Mouse (Mus musculus) right cerebral cortex, postnatal 25 days (tissue): ENCODE data around the gene Suclg2.
"Not testable (repeated sequence)": the region's sequence is repeated elsewhere in the genome, so short reads cannot be mapped to it uniquely, and the experiment has no call there.

Experiments used
- DNase-seq: peaks from one replicate; pipeline ENCODE4 v3.0.0; 2022

Suclg2 gene

GRCm38 (mm10) chr6:95618434-95618833 is 100.2 kb downstream of the Suclg2 start:
- DNase-seq, result no peak

GRCm38 (mm10) chr6:95613228-95613627 is 105.4 kb downstream of the Suclg2 start:
- no peak for DNase-seq

DNA sequence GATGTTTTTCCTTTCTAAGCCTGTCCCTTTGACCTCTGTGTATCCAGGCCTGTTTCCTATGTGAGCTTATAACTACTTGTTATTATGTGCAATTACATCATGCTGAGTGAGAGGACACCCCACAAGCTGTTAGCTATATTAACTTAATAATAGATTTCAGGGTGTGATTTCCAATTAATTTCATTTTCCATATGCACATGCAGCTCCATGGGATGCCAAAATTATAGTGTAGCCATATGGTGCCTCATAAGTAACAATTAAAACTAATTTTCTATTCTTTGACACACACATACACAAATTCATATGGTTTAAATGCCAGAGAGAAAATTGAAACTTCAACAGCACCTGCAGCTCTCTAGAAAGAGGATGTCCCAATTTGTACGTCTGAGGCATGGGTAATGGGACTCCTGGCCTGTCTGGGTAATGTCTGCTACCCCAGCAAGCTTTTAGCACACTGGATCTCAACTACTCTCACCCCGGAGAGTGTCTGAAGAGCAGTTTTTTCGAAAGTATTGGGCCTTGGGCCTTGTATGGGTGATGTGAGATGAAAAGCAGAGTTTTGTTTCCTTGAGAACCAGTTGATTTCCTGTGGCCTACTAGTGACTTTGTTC is 106.1 kb downstream of the Suclg2 start:
- no peak for DNase-seq

DNA sequence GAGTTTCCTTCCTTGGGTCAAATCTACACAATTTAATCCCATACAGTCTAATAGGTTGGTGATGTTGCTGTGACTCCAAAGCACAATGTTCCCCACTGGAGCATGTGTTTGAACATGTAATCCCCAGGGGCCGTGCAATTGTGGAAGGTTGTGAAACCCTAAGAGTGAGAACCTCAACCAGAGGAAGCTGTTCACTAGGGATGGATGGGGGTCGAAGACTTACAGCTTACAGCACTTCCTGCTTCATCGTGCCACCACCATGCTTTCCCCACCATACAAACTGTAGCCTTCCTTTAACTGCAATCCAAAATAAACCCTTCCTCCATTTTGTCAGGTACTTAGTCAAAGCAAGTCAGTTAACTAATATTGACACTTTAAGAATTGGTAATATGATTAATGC is 107.5 kb downstream of the Suclg2 start:
- DNase-seq, result no peak

- no peak for DNase-seq
Observed at GRCm38 (mm10) chr6:95608123-95608522, 110.5 kb downstream of the Suclg2 start.

DNA sequence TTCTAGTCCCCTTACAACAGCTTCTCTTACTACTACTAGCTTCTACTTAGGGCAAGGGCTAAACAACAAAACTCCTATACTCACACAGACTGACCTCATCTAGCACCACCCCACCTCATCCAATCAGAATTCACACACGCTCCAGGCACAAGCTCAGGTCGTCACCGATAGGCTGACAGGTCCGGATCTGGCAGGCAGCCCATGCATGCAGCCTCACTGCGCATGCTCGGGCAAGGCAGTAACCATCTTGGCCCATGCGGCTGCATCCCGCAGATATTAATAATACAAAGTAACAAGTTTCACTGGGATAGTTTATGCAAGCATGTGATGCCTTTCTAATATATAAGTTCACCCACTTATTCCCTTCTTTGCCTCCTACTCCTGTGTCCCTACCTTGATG is 117.9 kb downstream of the Suclg2 start:
- not testable (repeated sequence) for DNase-seq

GRCm38 (mm10) chr6:95596766-95597750 is 121.5 kb downstream of the Suclg2 start:
- DNase-seq, result no peak

DNA sequence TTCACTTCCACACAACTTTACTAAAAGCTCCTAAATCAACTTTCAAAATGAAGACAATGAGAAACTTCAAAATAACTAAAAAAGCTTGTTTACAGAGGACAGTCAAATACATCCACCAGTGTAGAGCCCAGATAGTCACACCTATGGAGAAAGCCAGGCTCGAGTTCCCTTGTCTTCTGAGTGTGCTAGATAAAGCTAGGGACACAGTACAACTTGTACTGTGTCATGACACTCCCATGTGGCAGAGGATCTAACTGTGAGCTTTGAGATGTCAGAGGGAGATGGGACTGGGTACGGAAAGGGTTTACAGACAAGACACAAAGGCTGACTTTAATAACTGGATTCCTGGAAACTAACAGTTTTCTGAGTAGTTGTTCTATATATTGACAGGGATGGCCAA is 122.7 kb downstream of the Suclg2 start:
- DNase-seq, result no peak

- DNase-seq, result no peak
Observed at GRCm38 (mm10) chr6:95594239-95594638, 124.4 kb downstream of the Suclg2 start.

GRCm38 (mm10) chr6:95592396-95592795 is 126.2 kb downstream of the Suclg2 start:
- DNase-seq, result no peak

- no peak for DNase-seq
Observed at GRCm38 (mm10) chr6:95590463-95590862, 128.1 kb downstream of the Suclg2 start.

GRCm38 (mm10) chr6:95587108-95587796 is 131.3 kb downstream of the Suclg2 start:
- no peak for DNase-seq

DNA sequence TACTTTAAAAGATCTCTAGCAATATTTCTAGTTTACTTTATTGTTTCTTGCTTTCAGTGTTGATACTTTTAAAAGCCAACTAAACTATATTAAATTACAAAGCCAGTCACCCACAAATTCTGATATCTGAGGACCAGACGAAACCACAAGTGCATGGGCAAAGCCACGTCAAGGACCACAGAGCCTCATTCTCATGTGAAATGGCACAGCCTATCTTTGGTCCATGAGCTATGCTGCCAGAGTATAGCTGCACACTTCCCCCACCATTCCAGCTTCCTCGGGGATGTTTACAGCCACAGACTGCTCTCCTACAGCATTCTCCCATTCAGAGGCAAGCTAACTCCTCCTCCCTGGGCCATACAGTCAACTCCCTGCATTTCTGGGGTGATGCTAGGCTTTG is 136.7 kb downstream of the Suclg2 start:
- no peak for DNase-seq

- no peak for DNase-seq
Observed at GRCm38 (mm10) chr6:95579792-95580191, 138.8 kb downstream of the Suclg2 start.

- no peak for DNase-seq
Observed at GRCm38 (mm10) chr6:95575531-95575930, 143.1 kb downstream of the Suclg2 start.

GRCm38 (mm10) chr6:95574867-95575266 is 143.7 kb downstream of the Suclg2 start:
- no peak for DNase-seq

DNA sequence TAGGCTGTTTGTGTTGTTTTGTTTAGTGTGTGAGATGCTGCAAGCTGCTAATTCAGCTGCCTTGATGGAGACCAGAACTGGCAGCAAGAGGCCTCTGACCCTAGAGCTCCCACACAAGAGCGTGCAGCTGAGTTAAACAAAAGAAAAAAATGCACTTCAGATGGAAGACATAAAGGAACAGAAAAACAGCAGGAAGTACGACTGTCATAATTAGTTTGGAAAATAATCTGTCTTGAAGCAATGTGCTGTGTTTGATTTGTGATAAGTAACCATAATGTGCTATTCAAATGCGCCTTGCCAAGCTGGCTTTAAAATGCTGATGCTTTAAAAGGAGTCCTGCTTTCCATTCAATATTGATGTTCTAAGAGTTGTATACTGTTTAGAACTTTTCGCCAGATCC is 144.2 kb downstream of the Suclg2 start:
- no peak for DNase-seq

- no peak for DNase-seq
Observed at GRCm38 (mm10) chr6:95573035-95573759, 145.4 kb downstream of the Suclg2 start.

DNA sequence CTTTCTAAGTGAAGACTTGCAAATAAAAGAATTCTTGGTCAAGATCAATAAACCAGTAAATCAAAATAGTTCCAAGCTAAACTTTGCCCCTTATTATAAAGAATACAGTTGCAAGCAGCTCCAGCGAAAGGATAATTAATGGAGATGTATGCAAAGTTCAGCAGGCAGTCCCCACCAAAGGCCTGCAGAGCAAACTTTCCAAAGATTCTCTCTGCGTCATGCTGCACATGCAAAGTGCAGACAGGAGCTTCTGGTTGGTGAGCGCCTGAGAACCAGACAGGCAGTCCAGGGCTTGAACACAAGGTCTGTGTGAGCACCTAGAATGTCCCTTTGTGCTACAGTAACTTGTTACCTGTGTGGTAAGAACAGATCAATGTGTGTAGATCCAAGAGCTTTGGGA is 147.0 kb downstream of the Suclg2 start:
- DNase-seq, result no peak

- DNase-seq, result no peak
Observed at GRCm38 (mm10) chr6:95563355-95564009, 155.1 kb downstream of the Suclg2 start.

GRCm38 (mm10) chr6:95556320-95556719 is 162.3 kb downstream of the Suclg2 start:
- DNase-seq, result no peak

DNA sequence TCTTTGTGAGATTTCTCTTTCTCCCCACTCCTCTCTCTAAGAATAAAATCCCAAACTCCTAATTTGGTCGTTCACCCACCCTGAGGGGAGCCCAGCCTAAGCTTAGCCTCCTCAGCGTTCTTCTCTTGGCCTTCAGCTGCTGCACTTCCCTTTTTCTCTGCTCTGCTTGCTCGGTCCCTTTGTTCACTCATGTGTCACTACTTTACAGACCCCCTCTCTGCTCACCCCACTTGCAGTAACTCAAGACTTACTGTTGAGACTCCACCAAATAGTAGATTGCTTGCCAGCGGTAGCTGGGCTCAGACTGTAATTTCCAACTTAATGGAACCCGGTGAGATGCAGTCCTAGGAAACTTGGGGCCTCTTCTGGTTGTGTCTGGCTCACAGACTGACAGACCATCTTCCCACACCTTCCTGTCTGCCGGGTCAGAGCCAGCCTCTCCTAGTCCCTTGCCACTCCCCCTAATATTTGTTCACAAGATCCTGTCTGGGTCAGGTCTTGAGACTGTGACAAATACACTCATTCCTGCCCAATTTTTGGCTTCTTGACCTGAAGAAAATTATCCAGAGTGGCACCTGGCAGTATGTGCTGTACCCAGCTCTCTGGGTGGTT is 166.2 kb downstream of the Suclg2 start:
- DNase-seq, result no peak
